Mouse (Mus musculus): ENCODE measurements around the gene 4931422A03Rik. TPM values are rescaled to one million over a fixed set of nuclear protein-coding genes. Genes with fewer than 3 reads are reported as not detected.

Gene 4931422A03Rik
- polyA plus RNA-seq, 1 experiment from 2014 or later = 1.8 TPM

DNA sequence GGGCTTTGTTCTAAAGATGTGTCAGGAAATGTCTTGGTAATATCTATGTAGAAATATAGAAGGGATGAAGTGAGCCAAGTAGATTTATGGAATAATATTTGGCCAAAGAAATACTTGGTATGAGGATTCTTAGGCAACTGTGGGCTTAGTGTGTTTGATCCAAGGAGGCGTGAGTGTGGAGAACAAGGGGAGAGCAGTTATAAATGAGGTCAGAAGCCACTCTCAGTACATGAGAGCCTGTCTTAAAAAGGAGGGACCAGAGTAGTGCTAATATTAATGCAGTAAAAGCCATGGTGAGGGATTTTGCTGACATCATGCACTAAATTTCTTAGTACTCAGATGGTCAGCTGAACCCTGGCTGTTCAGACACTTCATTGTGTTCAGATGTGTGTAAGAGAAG is 30.2 kb upstream of the 4931422A03Rik start:
- 90% methylated on average over 1 of the region's 1 CpGs for WGBS
- no peak overlapping the region for H3K27ac ChIP-seq (ENCODE audit: low read depth, low read length)
- no peak for ATAC-seq (ENCODE audit: low FRiP score, low TSS enrichment)
- no peak overlapping the region for H3K9ac ChIP-seq (ENCODE audit: low read depth, low read length)
- no peak overlapping the region for H3K4me2 ChIP-seq (replicated peaks; ENCODE audit: low read depth, low read length)
- H3K9me3 ChIP-seq (ENCODE audit: control insufficient read depth, low read length) = no peaks in the 10 kb centered on the region
- no peak overlapping the region for H3K4me3 ChIP-seq (ENCODE audit: low read length)
- no peaks in the 10 kb centered on the region for H3K27me3 ChIP-seq (ENCODE audit: control insufficient read depth, insufficient read depth, low read length)
- no peaks in the 10 kb centered on the region for H3K4me1 ChIP-seq (ENCODE audit: control insufficient read depth, insufficient read depth, low read length)
- peaks cover 35% of the 10 kb centered on the region for H3K36me3 ChIP-seq (ENCODE audit: control insufficient read depth, insufficient read depth, low read length)

DNA sequence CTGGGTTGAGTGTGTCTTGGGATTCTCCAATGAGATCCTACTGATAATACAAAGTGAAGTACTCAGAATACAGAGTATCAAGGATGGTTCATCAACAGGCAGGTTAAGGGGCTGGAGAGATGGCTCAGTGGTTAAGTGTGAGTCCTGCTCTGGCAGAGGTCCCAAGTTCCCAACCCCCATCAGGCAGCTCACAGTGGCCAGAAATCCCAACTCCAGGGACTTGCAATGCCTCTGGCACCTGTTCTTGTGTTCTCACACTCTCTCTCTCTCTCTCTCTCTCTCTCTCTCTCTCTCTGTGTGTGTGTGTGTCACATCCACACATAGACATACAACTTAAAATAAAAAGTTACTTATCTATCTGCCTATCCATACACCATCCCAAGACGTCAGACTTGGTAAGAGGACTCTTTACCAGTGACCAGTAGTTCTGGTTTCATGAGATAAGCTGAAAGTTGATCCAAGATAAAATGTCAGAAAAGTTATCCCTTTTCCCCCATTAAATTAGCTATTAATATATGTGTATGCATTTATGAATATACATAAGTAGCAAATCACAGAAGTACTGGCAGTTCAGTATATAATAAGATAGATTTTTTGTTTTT is 16.4 kb upstream of the 4931422A03Rik start:
- Histone ChIP-seq H3K9me3 (ENCODE audit: control insufficient read depth, low read length) (no peaks in the 10 kb centered on the region), H3K4me3 (ENCODE audit: low read length) (no peak overlapping the region), H3K27ac (ENCODE audit: low read depth, low read length) (no peak overlapping the region)

GRCm38 (mm10) chr2:104043624-104044478 is 15.7 kb upstream of the 4931422A03Rik start:
- Histone ChIP-seq H3K9ac (ENCODE audit: low read depth, low read length) (no peak overlapping the region), H3K4me1 (ENCODE audit: control insufficient read depth, insufficient read depth, low read length) (no peaks in the 10 kb centered on the region), H3K9me3 (ENCODE audit: control insufficient read depth, low read length) (no peaks in the 10 kb centered on the region), H3K4me2 (replicated peaks; ENCODE audit: low read depth, low read length) (no peak overlapping the region), H3K27ac (ENCODE audit: low read depth, low read length) (no peak overlapping the region; the same call in 1 of the 2 replicates), H3K4me3 (ENCODE audit: low read length) (no peak overlapping the region), H3K36me3 (ENCODE audit: control insufficient read depth, insufficient read depth, low read length) (peaks cover 18% of the 10 kb centered on the region), H3K27me3 (ENCODE audit: control insufficient read depth, insufficient read depth, low read length) (no peaks in the 10 kb centered on the region)
- no peak for ATAC-seq (ENCODE audit: low FRiP score, low TSS enrichment)
- 24% methylated on average over 4 of the region's 5 CpGs for WGBS

More for the DNA sequence above, 16.4 kb upstream of the 4931422A03Rik start:
- Histone ChIP-seq H3K4me1 (ENCODE audit: control insufficient read depth, insufficient read depth, low read length) (no peaks in the 10 kb centered on the region), H3K36me3 (ENCODE audit: control insufficient read depth, insufficient read depth, low read length) (peaks cover 15% of the 10 kb centered on the region), H3K9ac (ENCODE audit: low read depth, low read length) (no peak overlapping the region), H3K4me2 (replicated peaks; ENCODE audit: low read depth, low read length) (no peak overlapping the region), H3K27me3 (ENCODE audit: control insufficient read depth, insufficient read depth, low read length) (no peaks in the 10 kb centered on the region)
- no peak for ATAC-seq (ENCODE audit: low FRiP score, low TSS enrichment)
- 78% methylated on average over 1 of the region's 1 CpGs for WGBS

- Histone ChIP-seq H3K4me3 (ENCODE audit: low read length) (no peak overlapping the region), H3K27me3 (ENCODE audit: control insufficient read depth, insufficient read depth, low read length) (no peaks in the 10 kb centered on the region), H3K4me2 (replicated peaks; ENCODE audit: low read depth, low read length) (no peak overlapping the region), H3K27ac (ENCODE audit: low read depth, low read length) (no peak overlapping the region), H3K9ac (ENCODE audit: low read depth, low read length) (no peak overlapping the region), H3K9me3 (ENCODE audit: control insufficient read depth, low read length) (no peaks in the 10 kb centered on the region), H3K4me1 (ENCODE audit: control insufficient read depth, insufficient read depth, low read length) (no peaks in the 10 kb centered on the region), H3K36me3 (ENCODE audit: control insufficient read depth, insufficient read depth, low read length) (peaks cover 16% of the 10 kb centered on the region)
- no peak for ATAC-seq (ENCODE audit: low FRiP score, low TSS enrichment)
- WGBS = 95% methylated on average over 15 of the region's 15 CpGs
These were observed 14.6 kb upstream of the 4931422A03Rik start for GRCm38 (mm10) chr2:104042766-104043165.

GRCm38 (mm10) chr2:104041632-104042031 is 13.5 kb upstream of the 4931422A03Rik start:
- ATAC-seq (ENCODE audit: low FRiP score, low TSS enrichment) = no peak
- Histone ChIP-seq H3K4me1 (ENCODE audit: control insufficient read depth, insufficient read depth, low read length) (no peaks in the 10 kb centered on the region), H3K27me3 (ENCODE audit: control insufficient read depth, insufficient read depth, low read length) (no peaks in the 10 kb centered on the region), H3K4me3 (ENCODE audit: low read length) (no peak overlapping the region), H3K27ac (ENCODE audit: low read depth, low read length) (no peak overlapping the region), H3K9ac (ENCODE audit: low read depth, low read length) (no peak overlapping the region), H3K4me2 (replicated peaks; ENCODE audit: low read depth, low read length) (no peak overlapping the region), H3K9me3 (ENCODE audit: control insufficient read depth, low read length) (no peaks in the 10 kb centered on the region), H3K36me3 (ENCODE audit: control insufficient read depth, insufficient read depth, low read length) (peaks cover 26% of the 10 kb centered on the region)
- 70% methylated on average over 5 of the region's 5 CpGs for WGBS

DNA sequence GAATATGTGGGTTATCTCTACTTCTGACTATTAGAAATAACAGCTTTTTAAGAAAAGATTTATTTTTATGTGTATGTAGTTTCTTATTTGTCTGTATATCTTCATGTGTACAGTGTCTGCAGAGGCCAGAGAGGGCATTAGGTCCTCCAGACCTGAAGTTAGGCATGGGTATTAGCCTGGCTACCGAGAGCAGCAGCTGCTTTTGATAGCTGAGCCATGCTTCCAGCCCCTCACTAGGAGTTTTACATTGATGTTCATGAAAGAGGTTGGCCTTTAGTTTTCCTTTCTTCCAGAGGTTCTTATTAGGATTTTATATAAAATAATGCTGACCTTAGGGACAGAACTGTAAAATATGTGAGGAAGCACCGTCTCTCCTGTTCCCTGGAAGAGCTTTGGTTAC is 10.1 kb upstream of the 4931422A03Rik start:
- Histone ChIP-seq H3K27ac (ENCODE audit: low read depth, low read length) (no peak overlapping the region), H3K27me3 (ENCODE audit: control insufficient read depth, insufficient read depth, low read length) (no peaks in the 10 kb centered on the region), H3K4me2 (replicated peaks; ENCODE audit: low read depth, low read length) (no peak overlapping the region), H3K4me1 (ENCODE audit: control insufficient read depth, insufficient read depth, low read length) (no peaks in the 10 kb centered on the region), H3K36me3 (ENCODE audit: control insufficient read depth, insufficient read depth, low read length) (peaks cover 37% of the 10 kb centered on the region), H3K4me3 (ENCODE audit: low read length) (no peak overlapping the region), H3K9me3 (ENCODE audit: control insufficient read depth, low read length) (no peaks in the 10 kb centered on the region), H3K9ac (ENCODE audit: low read depth, low read length) (no peak overlapping the region)
- no peak for ATAC-seq (ENCODE audit: low FRiP score, low TSS enrichment)
- 73% methylated on average over 2 of the region's 2 CpGs for WGBS

DNA sequence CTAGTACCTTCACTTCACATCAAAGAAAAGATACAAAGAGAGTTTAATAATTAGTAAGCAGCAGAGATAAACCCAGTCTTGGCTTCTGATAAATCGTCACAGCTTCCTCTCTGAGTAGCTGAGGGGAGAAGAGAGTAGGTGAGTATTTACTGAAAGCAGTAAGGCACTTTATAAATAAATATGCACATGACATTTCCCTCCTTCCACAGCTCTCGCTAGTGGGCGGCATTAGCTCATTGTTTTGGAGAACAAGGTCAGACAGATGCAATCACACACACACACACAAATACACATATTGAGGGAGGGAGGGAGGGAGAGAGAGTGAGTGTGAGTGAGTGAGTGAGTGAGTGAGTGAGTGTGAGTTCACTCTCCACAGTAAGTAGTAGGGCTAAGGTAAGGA is 8.2 kb upstream of the 4931422A03Rik start:
- Histone ChIP-seq H3K9ac (ENCODE audit: low read depth, low read length) (no peak overlapping the region), H3K9me3 (ENCODE audit: control insufficient read depth, low read length) (no peaks in the 10 kb centered on the region), H3K4me1 (ENCODE audit: control insufficient read depth, insufficient read depth, low read length) (no peaks in the 10 kb centered on the region), H3K27me3 (ENCODE audit: control insufficient read depth, insufficient read depth, low read length) (no peaks in the 10 kb centered on the region), H3K4me3 (ENCODE audit: low read length) (no peak overlapping the region), H3K4me2 (replicated peaks; ENCODE audit: low read depth, low read length) (no peak overlapping the region), H3K36me3 (ENCODE audit: control insufficient read depth, insufficient read depth, low read length) (peaks cover 37% of the 10 kb centered on the region), H3K27ac (ENCODE audit: low read depth, low read length) (no peak overlapping the region)
- ATAC-seq (ENCODE audit: low FRiP score, low TSS enrichment) = no peak
- 77% methylated on average over 3 of the region's 3 CpGs for WGBS

- no peaks in the 10 kb centered on the region for H3K27me3 ChIP-seq (ENCODE audit: control insufficient read depth, insufficient read depth, low read length)
- H3K27ac ChIP-seq (ENCODE audit: low read depth, low read length) = no peak overlapping the region
- H3K9ac ChIP-seq (ENCODE audit: low read depth, low read length) = no peak overlapping the region
- ATAC-seq (ENCODE audit: low FRiP score, low TSS enrichment) = no peak
- H3K36me3 ChIP-seq (ENCODE audit: control insufficient read depth, insufficient read depth, low read length) = peaks cover 37% of the 10 kb centered on the region
- WGBS = 89% methylated on average over 6 of the region's 6 CpGs
- no peak overlapping the region for H3K4me2 ChIP-seq (replicated peaks; ENCODE audit: low read depth, low read length)
- H3K4me3 ChIP-seq (ENCODE audit: low read length) = no peak overlapping the region
- H3K9me3 ChIP-seq (ENCODE audit: control insufficient read depth, low read length) = no peaks in the 10 kb centered on the region
- no peaks in the 10 kb centered on the region for H3K4me1 ChIP-seq (ENCODE audit: control insufficient read depth, insufficient read depth, low read length)
These were observed 7.4 kb upstream of the 4931422A03Rik start for GRCm38 (mm10) chr2:104035595-104035994.

DNA sequence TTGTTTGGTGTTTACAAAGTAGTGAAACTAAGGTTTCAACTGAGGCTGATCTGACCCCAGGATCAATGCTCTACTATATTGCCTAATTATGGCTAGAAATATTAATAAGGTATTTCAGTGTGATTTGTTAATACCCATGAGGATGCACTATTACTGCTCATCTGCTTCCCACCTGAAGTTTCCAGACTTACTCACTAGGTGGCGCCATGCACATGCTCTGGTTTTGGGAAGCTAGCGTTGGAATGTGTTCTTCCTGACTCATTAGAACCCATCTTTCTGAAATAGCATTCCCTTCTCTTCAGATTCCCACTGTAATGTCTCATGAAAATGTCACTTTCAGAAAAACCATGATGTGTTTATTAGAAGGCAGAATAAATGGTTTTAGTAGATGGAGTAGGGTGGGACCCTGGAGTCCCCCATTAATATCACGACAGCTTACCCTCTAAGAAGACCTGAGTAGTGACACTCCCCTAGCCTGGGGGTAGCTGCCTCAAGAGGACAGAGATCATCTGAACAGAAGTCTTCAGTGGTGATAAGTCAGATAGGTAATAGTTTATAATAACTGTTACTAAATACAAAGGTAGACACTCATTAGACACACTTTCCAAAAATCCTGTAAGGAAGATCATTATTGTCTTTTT is 6.8 kb upstream of the 4931422A03Rik start:
- Histone ChIP-seq H3K9me3 (ENCODE audit: control insufficient read depth, low read length) (no peaks in the 10 kb centered on the region), H3K4me2 (replicated peaks; ENCODE audit: low read depth, low read length) (no peak overlapping the region), H3K27me3 (ENCODE audit: control insufficient read depth, insufficient read depth, low read length) (no peaks in the 10 kb centered on the region), H3K4me1 (ENCODE audit: control insufficient read depth, insufficient read depth, low read length) (peaks cover 1% of the 10 kb centered on the region; the same call in 1 of the 2 replicates), H3K36me3 (ENCODE audit: control insufficient read depth, insufficient read depth, low read length) (peaks cover 37% of the 10 kb centered on the region), H3K4me3 (ENCODE audit: low read length) (no peak overlapping the region), H3K27ac (ENCODE audit: low read depth, low read length) (no peak overlapping the region), H3K9ac (ENCODE audit: low read depth, low read length) (no peak overlapping the region)
- WGBS = 33% methylated on average over 3 of the region's 3 CpGs
- peak; percentile 39; the same call in 1 of the 2 replicates for ATAC-seq (ENCODE audit: low FRiP score, low TSS enrichment)
